Mouse (Mus musculus) testis, adult 2 months (tissue): ENCODE results near the gene Nat9. TPM values are rescaled to one million over a fixed set of nuclear protein-coding genes. Genes with fewer than 3 reads are reported as not detected.
A peak's percentile ranks its signal among the peaks of the same experiment; 100 is the strongest.

ENCODE experiments used
- H3K27ac ChIP-seq: fragments of 200-500 bp; 2 replicates; pipeline ENCODE4 v1.5.1; 2012; ENCODE audit warnings: low read depth, low read length; ENCODE audit not compliant: control insufficient read depth, insufficient read depth
- H3K27me3 ChIP-seq: fragments of 200-500 bp; 2 replicates; pipeline ENCODE4 v1.6.1; 2012; ENCODE audit warnings: mild to moderate bottlenecking, low read length, moderate library complexity; ENCODE audit not compliant: control insufficient read depth, insufficient read depth
- H3K36me3 ChIP-seq: fragments of 200-500 bp; 2 replicates; pipeline ENCODE4 v1.6.1; 2012; ENCODE audit warnings: mild to moderate bottlenecking, low read length; ENCODE audit not compliant: control insufficient read depth, insufficient read depth
- H3K4me1 ChIP-seq: fragments of 200-500 bp; 2 replicates; pipeline ENCODE4 v1.6.1; 2012; ENCODE audit warnings: low read length; ENCODE audit not compliant: control insufficient read depth, insufficient read depth
- H3K4me3 ChIP-seq: fragments of 200-500 bp; 2 replicates; pipeline ENCODE4 v1.5.1; 2012; ENCODE audit warnings: low read depth, mild to moderate bottlenecking, low read length, moderate library complexity, mixed read lengths; ENCODE audit not compliant: control insufficient read depth
- CTCF ChIP-seq: fragments of 200-500 bp; IDR thresholded peaks from 2 replicates; pipeline ENCODE4 v1.5.1; 2012; ENCODE audit warnings: low read depth, mild to moderate bottlenecking, inconsistent platforms, low read length, moderate library complexity; ENCODE audit not compliant: control insufficient read depth, insufficient read depth, insufficient replicate concordance
- POLR2A ChIP-seq: fragments of 200-500 bp; IDR thresholded peaks from 2 replicates; pipeline ENCODE4 v1.6.1; 2012; ENCODE audit warnings: low read depth, mild to moderate bottlenecking, inconsistent platforms, low read length, moderate library complexity; ENCODE audit not compliant: control insufficient read depth
- polyA plus RNA-seq: library from polyadenylated mRNA; depleted of rRNA; stranded (reverse); fragments of >200 nt; gene quantifications from 2 replicates; pipeline ENCODE4 v1.2.3, GENCODE M21; 2012

The Nat9 gene
- polyA plus RNA-seq, 1 experiment = 106 TPM

DNA sequence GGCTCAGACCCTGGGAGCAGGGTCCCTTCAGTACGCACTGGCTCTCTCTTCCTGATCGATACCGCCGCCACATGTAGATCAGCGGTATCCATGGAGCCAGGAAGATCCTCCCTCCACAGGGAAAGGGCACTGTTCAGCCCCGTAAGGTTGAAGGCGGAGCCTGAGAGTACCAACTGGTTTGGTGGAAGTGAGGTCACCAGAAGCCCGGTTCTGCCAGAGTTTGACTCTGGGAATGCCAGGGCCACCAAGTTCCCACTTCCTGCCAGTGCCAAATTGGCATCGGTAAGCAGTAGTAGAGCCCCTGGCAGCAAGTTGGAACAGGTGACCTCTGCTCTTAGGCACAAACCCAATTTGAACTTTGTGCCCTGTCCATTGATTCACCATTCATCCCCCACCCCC lies 22.7 kb downstream of the Nat9 start:
- Histone ChIP-seq H3K27ac (no peak overlapping the region), H3K4me1 (peaks cover 22% of the 10 kb centered on the region), H3K27me3 (peaks cover 2% of the 10 kb centered on the region), H3K36me3 (no peaks in the 10 kb centered on the region), H3K4me3 (peak overlapping the region; percentile 88)
- TF ChIP-seq POLR2A = no peak
- no peak for TF ChIP-seq CTCF

DNA sequence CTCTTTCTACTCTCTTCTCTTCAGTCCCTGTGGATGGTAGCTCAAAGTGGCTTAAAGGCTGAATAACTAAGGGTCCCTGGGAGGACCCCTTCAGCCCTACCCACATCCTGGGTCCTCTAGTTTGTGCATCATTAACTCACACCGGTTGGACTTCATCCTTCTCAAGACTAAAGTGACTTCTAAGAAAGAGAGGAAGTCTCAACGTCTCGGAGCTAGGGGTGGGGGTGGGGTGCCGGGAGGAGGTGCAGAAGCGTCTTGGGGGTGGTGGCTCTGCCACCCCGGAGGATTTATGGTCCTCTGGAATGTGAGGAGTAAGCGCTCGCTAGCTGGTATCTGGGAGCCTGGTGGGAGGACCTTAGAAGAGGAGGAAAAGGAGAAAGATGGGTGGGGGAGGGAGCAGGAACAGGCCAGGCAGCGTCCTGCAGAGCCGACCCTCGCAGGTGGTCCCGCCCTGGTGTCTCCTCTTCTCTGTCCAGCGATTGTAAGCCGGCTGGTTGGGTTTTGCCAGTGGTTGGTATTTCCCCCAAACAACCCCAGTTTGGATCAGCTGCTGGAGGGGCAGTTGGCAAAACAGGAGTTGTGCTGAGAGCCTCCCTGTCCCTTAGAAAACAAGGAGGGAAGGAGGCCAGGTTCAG lies 23.2 kb downstream of the Nat9 start:
- Histone ChIP-seq H3K27ac (no peak overlapping the region), H3K4me1 (peaks cover 22% of the 10 kb centered on the region), H3K36me3 (no peaks in the 10 kb centered on the region), H3K4me3 (peak overlapping the region; percentile 88), H3K27me3 (peaks cover 2% of the 10 kb centered on the region)
- no peak for TF ChIP-seq POLR2A
- no peak for TF ChIP-seq CTCF

- Histone ChIP-seq H3K27me3 (peaks cover 2% of the 10 kb centered on the region), H3K4me3 (peak overlapping the region; percentile 88), H3K36me3 (no peaks in the 10 kb centered on the region), H3K27ac (0 out of 2 replicates have a peak overlapping the region, but pooled peaks have one; percentile 12), H3K4me1 (peaks cover 22% of the 10 kb centered on the region)
- no peak for TF ChIP-seq POLR2A
- no peak for TF ChIP-seq CTCF
These were observed 24.0 kb downstream of the Nat9 start for GRCm38 (mm10) chr11:115163568-115164150.

GRCm38 (mm10) chr11:115162832-115163480 lies 24.7 kb downstream of the Nat9 start, which contains the start of gene Slc9a3r1:
TSS of gene Slc9a3r1 (plus strand) at chr11:115163341.
- peak within 1 kb of the TSS; percentile 88 for H3K4me3 ChIP-seq
- peaks cover 22% of the 10 kb centered on the region for H3K4me1 ChIP-seq
- H3K36me3 ChIP-seq = no peaks in the 10 kb centered on the region
- peak within 1 kb of the TSS; percentile 20; the same call in 1 of the 2 replicates for H3K27ac ChIP-seq
- TF ChIP-seq CTCF (no peak), POLR2A (peak; percentile 77; the same call in 1 of the 2 replicates)
- peaks cover 2% of the 10 kb centered on the region for H3K27me3 ChIP-seq

DNA sequence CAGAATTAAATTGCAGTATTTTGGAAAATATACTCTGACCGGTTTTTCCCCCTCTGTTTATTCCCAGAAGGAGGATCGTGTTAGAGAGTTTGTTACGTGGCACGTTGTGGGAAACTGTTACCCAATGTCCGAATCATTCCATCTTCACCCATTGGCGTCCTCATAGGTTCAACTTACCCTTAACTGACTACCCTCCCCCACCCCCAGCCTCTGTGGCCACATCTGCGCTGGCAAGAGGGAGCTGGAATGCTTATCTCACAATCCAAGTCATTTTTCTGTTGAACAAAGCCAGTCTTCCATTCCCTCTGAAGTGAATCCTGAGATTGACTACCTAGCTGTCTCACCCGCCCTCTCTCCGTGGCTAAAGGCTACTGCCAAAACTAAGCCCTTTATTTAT lies 25.5 kb downstream of the Nat9 start:
- peaks cover 2% of the 10 kb centered on the region for H3K27me3 ChIP-seq
- TF ChIP-seq CTCF (no peak), POLR2A (no peak)
- H3K4me3 ChIP-seq = peak overlapping the region; percentile 57
- H3K36me3 ChIP-seq = no peaks in the 10 kb centered on the region
- peaks cover 22% of the 10 kb centered on the region for H3K4me1 ChIP-seq
- H3K27ac ChIP-seq = peak overlapping the region; percentile 20; the same call in 1 of the 2 replicates

DNA sequence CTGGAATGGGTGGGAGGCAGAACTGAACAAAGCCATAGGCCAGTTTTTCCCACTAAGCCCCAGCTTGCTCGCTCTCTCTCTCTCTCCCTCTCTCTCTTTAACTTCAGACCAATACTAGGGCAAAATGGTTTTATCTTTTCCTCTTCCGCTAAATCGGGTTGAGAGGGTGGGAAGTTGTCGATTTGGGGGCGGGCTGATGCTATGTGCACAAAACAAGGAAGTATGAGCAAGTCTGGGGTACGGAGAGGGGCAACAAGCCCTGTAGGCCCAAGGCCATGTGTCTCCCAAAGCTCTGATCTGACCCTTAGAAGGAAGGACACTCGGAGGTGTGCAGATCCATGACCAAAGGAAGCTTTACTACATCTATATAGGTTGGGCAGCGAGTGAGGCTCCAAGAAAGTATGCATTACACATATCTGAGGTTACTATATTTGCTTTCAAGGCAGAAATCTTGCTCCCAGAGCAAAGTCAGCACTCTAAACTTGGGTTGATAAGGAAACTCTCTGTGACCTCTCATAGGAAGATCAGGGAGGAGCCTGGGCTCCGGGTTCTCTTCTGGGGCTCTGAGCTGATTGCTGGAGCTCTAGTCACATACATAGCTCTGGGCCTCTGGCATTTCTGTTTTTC lies 26.0 kb downstream of the Nat9 start:
- H3K36me3 ChIP-seq = no peaks in the 10 kb centered on the region
- peaks cover 2% of the 10 kb centered on the region for H3K27me3 ChIP-seq
- TF ChIP-seq CTCF (no peak), POLR2A (no peak)
- peak overlapping the region; percentile 39 for H3K4me3 ChIP-seq
- no peak overlapping the region for H3K27ac ChIP-seq
- peaks cover 22% of the 10 kb centered on the region for H3K4me1 ChIP-seq
